Mouse (Mus musculus) midbrain, postnatal 0 days (tissue): ENCODE data around the gene Cnga4. TPM values are rescaled to one million over a fixed set of nuclear protein-coding genes. Genes with fewer than 3 reads are reported as not detected.

Experiments
- ATAC-seq: fragments of 200-750 bp; cut with Nextera tagmentation; 2 replicates; pipeline ENCODE4 v1.8.0; 2017; ENCODE audit warnings: moderate number of reproducible peaks, mild to moderate bottlenecking, moderate TSS enrichment, moderate library complexity; ENCODE audit not compliant: low FRiP score
- DNase-seq: peaks from one replicate; pipeline ENCODE4 v3.0.0-alpha.2; 2015; ENCODE audit warnings: low spot score
- H3K27ac ChIP-seq: fragments of 300-500 bp; sonication (generic); 2 replicates; pipeline ENCODE4 v1.5.1; 2014; ENCODE audit warnings: low read depth, mild to moderate bottlenecking, low read length, mixed read lengths
- H3K27me3 ChIP-seq: fragments of 300-500 bp; sonication (generic); 2 replicates; pipeline ENCODE4 v1.6.1; 2014; ENCODE audit warnings: low read length, control low read depth, mixed read lengths; ENCODE audit not compliant: insufficient read depth
- H3K36me3 ChIP-seq: fragments of 300-500 bp; sonication (generic); 2 replicates; pipeline ENCODE4 v1.6.1; 2014; ENCODE audit warnings: low read length, control low read depth, mixed read lengths; ENCODE audit not compliant: insufficient read depth
- H3K4me1 ChIP-seq: fragments of 300-500 bp; sonication (generic); 2 replicates; pipeline ENCODE4 v1.6.1; 2014; ENCODE audit warnings: mild to moderate bottlenecking, control low read depth, antibody characterized with exemption, low read length, mixed read lengths; ENCODE audit not compliant: insufficient read depth
- H3K4me2 ChIP-seq: fragments of 300-500 bp; sonication (generic); 2 replicates; pipeline ENCODE4 v1.6.1; 2014; ENCODE audit warnings: low read depth, mild to moderate bottlenecking, low read length, mixed read lengths; ENCODE audit not compliant: poor library complexity, severe bottlenecking
- H3K4me3 ChIP-seq: fragments of 300-500 bp; sonication (generic); 2 replicates; pipeline ENCODE4 v1.5.1; 2014; ENCODE audit warnings: low read depth, mild to moderate bottlenecking, low read length, moderate library complexity
- H3K9ac ChIP-seq: fragments of 300-500 bp; sonication (generic); replicated peaks from 2 replicates; pipeline ENCODE4 v1.6.1; 2014; ENCODE audit warnings: mild to moderate bottlenecking, low read length, moderate library complexity, mixed read lengths; ENCODE audit not compliant: poor library complexity, severe bottlenecking
- H3K9me3 ChIP-seq: fragments of 300-500 bp; sonication (generic); 2 replicates; pipeline ENCODE4 v1.6.1; 2016; ENCODE audit warnings: low read length, control low read depth
- CTCF ChIP-seq: IDR thresholded peaks from 2 replicates; pipeline ENCODE4 v1.5.1; 2016; ENCODE audit warnings: antibody characterized with exemption, mild to moderate bottlenecking
- WGBS: fragments of 180-500 bp; shearing (Covaris S2); extraction: QIAGEN DNeasy Blood & Tissue Kit; methylation state at CpG from one replicate; pipeline ENCODE4 v1.1.7; 2014; 5-methylcytosine and 5-hydroxymethylcytosine counted together
- polyA plus RNA-seq: library from polyadenylated mRNA; unstranded; fragments of >200 nt; fragmentation: Nextera tagmentation; extraction: Ambion mirVana; gene quantifications from 2 replicates; pipeline ENCODE4 v1.2.1, GENCODE M21; 2015
- total RNA-seq: library from RNA; depleted of rRNA; stranded (reverse); fragments of >200 nt; gene quantifications from 2 replicates; pipeline ENCODE4 v1.2.3, GENCODE M21; 2014

Cnga4 gene
- total and polyA plus RNA-seq, 2 experiments from 2014 or later: 0.21 to 0.49 TPM

DNA sequence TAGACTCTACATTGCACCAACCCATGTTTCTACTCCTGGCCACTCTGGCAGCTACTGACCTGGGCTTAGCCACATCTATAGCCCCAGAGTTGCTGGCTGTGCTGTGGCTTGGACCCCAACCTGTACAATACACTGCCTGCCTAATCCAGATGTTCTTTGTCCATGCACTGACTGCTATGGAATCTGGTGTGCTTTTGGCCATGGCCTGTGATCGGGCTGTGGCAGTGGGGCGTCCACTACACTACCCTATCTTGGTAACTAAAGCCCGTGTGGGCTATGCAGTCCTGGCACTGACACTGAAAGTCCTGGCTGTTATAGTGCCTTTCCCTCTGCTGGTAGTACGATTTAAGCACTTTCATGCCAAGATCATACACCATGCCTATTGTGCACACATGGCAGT is 35.8 kb upstream of the Cnga4 start:
- DNase-seq: no peak
- H3K4me1 ChIP-seq: no peaks in the 10 kb centered on the region
- 94% methylated on average over 4 of the region's 4 CpGs for WGBS
- H3K27ac ChIP-seq: no peak overlapping the region
- no peak for TF ChIP-seq CTCF
- no peak overlapping the region for H3K4me2 ChIP-seq
- no peak overlapping the region for H3K4me3 ChIP-seq
- H3K36me3 ChIP-seq: peaks cover 9% of the 10 kb centered on the region; the same call in 1 of the 2 replicates
- H3K9me3 ChIP-seq: no peaks in the 10 kb centered on the region
- ATAC-seq: no peak; the same call in 1 of the 2 replicates
- no peak overlapping the region for H3K9ac ChIP-seq
- no peaks in the 10 kb centered on the region for H3K27me3 ChIP-seq

DNA sequence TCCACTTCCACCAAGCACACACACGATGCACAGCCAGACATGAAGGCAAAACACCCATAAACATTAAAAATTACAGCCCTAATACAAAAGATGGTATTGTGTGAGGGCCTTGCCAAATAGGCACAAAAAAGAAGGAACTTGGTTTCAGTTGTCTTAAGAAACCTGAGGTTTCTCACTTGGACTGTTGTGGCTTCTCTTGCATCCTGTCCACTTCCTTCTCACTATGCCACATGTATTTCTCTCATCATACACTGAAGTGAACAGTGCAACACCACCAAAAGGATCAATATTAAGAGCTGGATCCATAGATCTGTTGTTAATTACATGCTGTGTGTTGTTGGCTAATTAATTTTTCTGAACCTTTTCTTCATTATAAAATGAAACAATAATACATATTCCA is 31.5 kb upstream of the Cnga4 start:
- H3K4me1 ChIP-seq: no peaks in the 10 kb centered on the region
- WGBS: 93% methylated on average over 1 of the region's 1 CpGs
- H3K4me3 ChIP-seq: no peak overlapping the region
- ATAC-seq: no peak
- no peak for DNase-seq
- no peak overlapping the region for H3K27ac ChIP-seq
- H3K27me3 ChIP-seq: no peaks in the 10 kb centered on the region
- no peak for TF ChIP-seq CTCF
- H3K4me2 ChIP-seq: no peak overlapping the region
- no peaks in the 10 kb centered on the region for H3K9me3 ChIP-seq
- H3K36me3 ChIP-seq: peaks cover 22% of the 10 kb centered on the region
- no peak overlapping the region for H3K9ac ChIP-seq

DNA sequence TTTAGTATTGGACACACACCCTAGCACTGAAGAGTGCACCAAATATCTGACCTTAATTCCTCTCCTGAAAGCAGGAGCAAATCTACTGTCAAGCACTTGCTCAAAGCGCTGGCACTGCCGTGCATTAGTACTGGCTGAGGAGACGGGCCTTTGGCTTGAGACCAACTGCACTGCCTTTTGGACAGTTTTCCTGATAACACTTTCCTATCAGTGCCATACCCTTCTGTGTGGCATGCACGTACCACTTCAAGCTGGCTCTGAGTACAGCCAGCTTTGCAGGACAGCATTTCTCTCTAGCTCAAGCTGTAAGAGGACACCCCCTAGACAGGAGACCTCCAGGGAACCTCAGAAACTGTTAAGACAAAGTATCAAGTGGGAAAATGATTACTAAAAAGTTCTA is 30.9 kb upstream of the Cnga4 start:
- Histone ChIP-seq H3K4me1 (no peaks in the 10 kb centered on the region), H3K36me3 (peaks cover 26% of the 10 kb centered on the region), H3K27me3 (no peaks in the 10 kb centered on the region), H3K27ac (no peak overlapping the region), H3K4me3 (no peak overlapping the region), H3K4me2 (no peak overlapping the region), H3K9me3 (no peaks in the 10 kb centered on the region), H3K9ac (no peak overlapping the region)
- WGBS: 89% methylated on average over 4 of the region's 4 CpGs
- DNase-seq (no peak), ATAC-seq (no peak)
- no peak for TF ChIP-seq CTCF

DNA sequence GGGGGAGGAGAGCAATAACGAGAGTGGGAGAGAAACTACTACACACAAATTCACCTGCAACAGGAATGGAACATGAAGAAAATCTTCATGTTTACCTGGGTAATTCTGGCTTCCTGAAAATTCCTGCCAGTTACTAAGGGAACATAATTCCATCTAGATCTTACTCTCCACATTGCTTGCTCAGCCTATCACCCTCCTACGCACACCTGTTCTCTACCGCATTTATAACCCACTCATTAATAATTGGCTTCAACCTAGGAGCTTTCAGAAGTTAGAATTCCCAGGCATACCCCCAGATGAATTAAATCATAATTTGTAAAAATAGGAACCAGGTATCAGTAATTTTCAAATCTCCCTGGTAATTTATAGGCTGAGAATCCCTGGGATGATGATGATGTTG is 30.4 kb upstream of the Cnga4 start:
- Histone ChIP-seq H3K4me3 (no peak overlapping the region), H3K27ac (no peak overlapping the region), H3K27me3 (no peaks in the 10 kb centered on the region), H3K4me1 (no peaks in the 10 kb centered on the region), H3K4me2 (no peak overlapping the region), H3K9me3 (no peaks in the 10 kb centered on the region), H3K9ac (no peak overlapping the region), H3K36me3 (peaks cover 30% of the 10 kb centered on the region)
- DNase-seq (no peak), ATAC-seq (no peak)
- no peak for TF ChIP-seq CTCF
- 96% methylated on average over 3 of the region's 3 CpGs for WGBS

DNA sequence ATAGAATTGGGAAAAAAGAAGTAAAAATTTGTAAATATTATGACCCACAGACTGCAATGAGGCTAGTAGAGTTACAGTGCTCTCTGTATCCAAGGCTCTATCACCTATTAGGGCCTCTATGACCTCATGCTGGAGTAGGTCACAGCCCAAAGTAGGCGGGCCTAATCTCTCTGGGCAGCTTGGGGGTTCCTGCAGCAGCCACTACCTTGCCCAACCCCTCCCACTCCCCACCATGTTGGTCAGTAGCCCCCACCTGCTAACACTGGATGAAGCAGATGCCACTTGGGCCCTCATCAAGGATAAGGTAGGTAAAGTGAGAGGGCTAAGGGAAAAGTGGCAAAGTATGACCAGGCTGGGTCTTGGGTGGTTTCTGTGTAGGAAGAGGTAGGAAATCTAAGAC is 29.5 kb upstream of the Cnga4 start, which contains the start of gene Gm5901:
Gene Gm5901 (plus strand): TSS at position 173 of the 400 bp plus-strand sequence.
- ATAC-seq: no peak
- Histone ChIP-seq H3K4me1 (no peaks in the 10 kb centered on the region), H3K27ac (no peak within 1 kb of the TSS), H3K27me3 (no peaks in the 10 kb centered on the region), H3K4me2 (no peak within 1 kb of the TSS), H3K36me3 (peaks cover 35% of the 10 kb centered on the region), H3K9me3 (no peaks in the 10 kb centered on the region), H3K4me3 (no peak within 1 kb of the TSS), H3K9ac (no peak within 1 kb of the TSS)
- no peak for DNase-seq
- no peak for TF ChIP-seq CTCF
- WGBS: 90% methylated on average over 1 of the region's 1 CpGs

DNA sequence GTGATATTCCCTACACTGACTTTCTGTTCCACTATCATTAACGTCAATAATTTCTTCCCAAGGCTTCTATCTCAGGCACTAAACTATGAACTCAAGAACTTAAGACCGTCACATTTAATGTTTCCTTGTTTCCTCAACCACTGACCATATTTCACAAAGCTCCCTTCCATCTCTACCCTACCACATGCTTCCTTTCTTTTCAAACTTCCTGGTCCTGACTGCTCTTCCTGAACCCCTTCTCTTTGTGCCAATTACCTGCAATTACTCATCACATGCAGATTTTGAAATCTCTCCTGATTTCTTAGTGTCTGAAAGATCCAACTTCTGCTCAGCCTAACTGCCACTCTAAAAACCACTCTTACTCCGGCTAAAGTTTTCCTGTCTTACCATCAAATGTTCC is 24.0 kb upstream of the Cnga4 start:
- Histone ChIP-seq H3K9me3 (no peaks in the 10 kb centered on the region), H3K9ac (no peak overlapping the region), H3K27ac (no peak overlapping the region), H3K4me3 (no peak overlapping the region), H3K4me2 (no peak overlapping the region), H3K27me3 (no peaks in the 10 kb centered on the region), H3K4me1 (no peaks in the 10 kb centered on the region), H3K36me3 (peaks cover 69% of the 10 kb centered on the region)
- ATAC-seq (no peak), DNase-seq (no peak)
- WGBS: 97% methylated on average over 3 of the region's 3 CpGs
- TF ChIP-seq CTCF: no peak
